Mouse (Mus musculus): ENCODE measurements around the gene Abtb2. TPM values are rescaled to one million over a fixed set of nuclear protein-coding genes. Genes with fewer than 3 reads are reported as not detected.

Gene Abtb2
- total and polyA plus RNA-seq, 2 experiments, result 6.5 to 15.1 TPM

DNA sequence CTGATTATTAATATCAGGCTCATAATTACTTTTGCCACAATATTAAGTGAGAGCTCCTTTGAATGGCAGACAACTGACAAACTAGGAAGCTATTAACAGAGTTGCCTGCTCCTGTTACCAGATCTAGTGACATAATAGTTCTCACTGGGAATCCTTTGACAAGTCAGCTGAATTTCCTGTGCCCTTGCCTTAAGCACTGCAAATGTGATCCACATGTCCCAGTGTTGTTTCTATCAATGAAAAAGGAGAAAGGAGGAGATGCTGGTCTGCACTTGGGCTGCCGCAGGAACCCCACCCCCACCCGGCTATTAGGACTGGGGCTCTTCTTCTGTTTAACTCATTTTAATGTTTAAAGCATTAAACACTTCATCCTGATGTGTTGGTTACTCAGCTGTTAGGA lies 110.7 kb downstream of the Abtb2 start:
- no peak overlapping the region for H3K4me3 ChIP-seq (ENCODE audit: insufficient read depth, low read depth, low read length)
- no peak for DNase-seq (ENCODE audit: extremely low read depth, low read depth, low spot score)

DNA sequence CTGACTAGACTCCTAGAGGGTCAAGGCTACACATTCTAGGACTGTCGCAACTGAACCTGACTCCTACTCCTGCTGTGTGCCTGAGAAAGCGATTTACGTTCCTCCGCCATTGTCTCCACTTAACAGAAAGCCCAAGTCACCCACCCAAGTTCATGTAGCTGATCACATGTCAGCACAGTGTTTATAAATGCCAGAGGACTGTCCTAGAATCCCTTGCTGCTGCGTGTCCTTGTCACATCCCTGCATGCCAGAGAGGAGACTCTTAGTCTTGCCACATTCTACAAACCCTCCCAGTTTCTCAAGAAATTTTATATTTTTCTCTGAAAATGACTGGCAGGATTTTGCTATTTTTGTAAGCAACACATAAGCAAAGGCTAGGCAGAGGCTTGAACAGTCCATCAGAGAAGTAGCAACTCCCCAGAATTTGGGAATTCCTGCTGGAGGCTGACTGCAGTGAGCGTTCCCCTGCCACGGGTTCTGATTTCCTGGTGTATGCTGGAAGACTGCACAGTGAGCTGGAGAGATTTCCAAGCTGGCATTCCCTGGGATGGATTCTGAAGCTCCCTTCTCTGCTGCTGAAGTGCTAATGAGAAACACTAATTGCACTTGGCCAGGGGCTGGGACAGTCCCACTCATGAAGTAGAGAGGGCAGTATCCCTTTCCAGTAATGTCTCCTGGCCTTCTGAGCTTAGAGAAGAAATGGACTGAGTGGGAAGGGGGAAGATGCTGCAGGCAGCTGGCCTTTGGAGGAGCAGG lies 111.7 kb downstream of the Abtb2 start:
- TF ChIP-seq CTCF (IDR thresholded peaks at IDR 0.05; ENCODE audit: low read depth, low read length) (no peak), POLR2A (IDR thresholded peaks at IDR 0.05; ENCODE audit: extremely low read depth, insufficient read depth, low read length) (no peak)
- H3K4me3 ChIP-seq (ENCODE audit: insufficient read depth, low read depth, low read length), result no peak overlapping the region
- peaks cover 5% of the 10 kb centered on the region; the same call in 1 of the 2 replicates for H3K4me1 ChIP-seq (ENCODE audit: control insufficient read depth, insufficient read depth, low read length)
- no peak for DNase-seq (ENCODE audit: extremely low read depth, low read depth, low spot score)
- H3K27me3 ChIP-seq (ENCODE audit: control insufficient read depth, insufficient read depth, low read length), result no peaks in the 10 kb centered on the region
- H3K36me3 ChIP-seq (ENCODE audit: control insufficient read depth, insufficient read depth, low read length), result peaks cover 2% of the 10 kb centered on the region; the same call in 1 of the 2 replicates
- no peak overlapping the region for H3K9ac ChIP-seq (ENCODE audit: low read depth, low read length)
- H3K27ac ChIP-seq (replicated peaks; ENCODE audit: insufficient read depth, low read depth, low read length), result no peak overlapping the region
- H3K79me2 ChIP-seq (ENCODE audit: control insufficient read depth, insufficient read depth, low read length), result no peaks in the 10 kb centered on the region; the same call in 1 of the 2 replicates
- WGBS, result 90% methylated on average over 7 of the region's 7 CpGs

More for the DNA sequence above, 110.7 kb downstream of the Abtb2 start:
- no peaks in the 10 kb centered on the region for H3K79me2 ChIP-seq (ENCODE audit: control insufficient read depth, insufficient read depth, low read length)
- no peak overlapping the region for H3K27ac ChIP-seq (replicated peaks; ENCODE audit: insufficient read depth, low read depth, low read length)
- no peak for TF ChIP-seq POLR2A (IDR thresholded peaks at IDR 0.05; ENCODE audit: extremely low read depth, insufficient read depth, low read length)
- TF ChIP-seq CTCF (IDR thresholded peaks at IDR 0.05; ENCODE audit: low read depth, low read length), result no peak
- 88% methylated on average over 2 of the region's 2 CpGs for WGBS
- peaks cover 2% of the 10 kb centered on the region; the same call in 1 of the 2 replicates for H3K36me3 ChIP-seq (ENCODE audit: control insufficient read depth, insufficient read depth, low read length)
- H3K27me3 ChIP-seq (ENCODE audit: control insufficient read depth, insufficient read depth, low read length), result no peaks in the 10 kb centered on the region
- peaks cover 5% of the 10 kb centered on the region for H3K4me1 ChIP-seq (ENCODE audit: control insufficient read depth, insufficient read depth, low read length)
- H3K9ac ChIP-seq (ENCODE audit: low read depth, low read length), result no peak overlapping the region

DNA sequence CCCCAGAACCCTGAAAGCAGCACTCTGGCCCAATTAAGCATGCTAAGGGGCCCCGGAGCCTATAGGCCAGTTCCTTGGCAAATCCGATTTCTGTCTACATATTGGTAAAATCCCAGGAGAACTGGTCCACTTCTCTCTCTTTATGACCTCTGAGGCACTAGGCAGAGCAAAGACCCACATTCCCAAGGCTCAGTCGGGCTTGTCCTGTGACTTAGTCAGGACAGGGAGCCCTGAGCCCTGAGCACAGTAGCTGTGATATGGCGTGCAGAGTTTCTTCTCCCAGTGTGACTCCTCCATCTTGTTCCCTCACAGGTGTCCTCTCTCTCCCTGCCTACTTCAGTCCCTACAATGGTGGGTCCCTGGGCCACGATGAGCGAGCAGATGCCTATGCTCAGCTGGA lies 112.3 kb downstream of the Abtb2 start:
- H3K36me3 ChIP-seq (ENCODE audit: control insufficient read depth, insufficient read depth, low read length), result peaks cover 2% of the 10 kb centered on the region; the same call in 1 of the 2 replicates
- TF ChIP-seq POLR2A (IDR thresholded peaks at IDR 0.05; ENCODE audit: extremely low read depth, insufficient read depth, low read length) (no peak), CTCF (IDR thresholded peaks at IDR 0.05; ENCODE audit: low read depth, low read length) (no peak)
- no peak for DNase-seq (ENCODE audit: extremely low read depth, low read depth, low spot score)
- H3K4me1 ChIP-seq (ENCODE audit: control insufficient read depth, insufficient read depth, low read length), result peaks cover 1% of the 10 kb centered on the region; the same call in 1 of the 2 replicates
- WGBS, result 94% methylated on average over 6 of the region's 6 CpGs
- H3K79me2 ChIP-seq (ENCODE audit: control insufficient read depth, insufficient read depth, low read length), result peaks cover 3% of the 10 kb centered on the region; the same call in 1 of the 2 replicates
- no peaks in the 10 kb centered on the region for H3K27me3 ChIP-seq (ENCODE audit: control insufficient read depth, insufficient read depth, low read length)
- H3K27ac ChIP-seq (replicated peaks; ENCODE audit: insufficient read depth, low read depth, low read length), result no peak overlapping the region
- H3K4me3 ChIP-seq (ENCODE audit: insufficient read depth, low read depth, low read length), result no peak overlapping the region
- H3K9ac ChIP-seq (ENCODE audit: low read depth, low read length), result no peak overlapping the region

DNA sequence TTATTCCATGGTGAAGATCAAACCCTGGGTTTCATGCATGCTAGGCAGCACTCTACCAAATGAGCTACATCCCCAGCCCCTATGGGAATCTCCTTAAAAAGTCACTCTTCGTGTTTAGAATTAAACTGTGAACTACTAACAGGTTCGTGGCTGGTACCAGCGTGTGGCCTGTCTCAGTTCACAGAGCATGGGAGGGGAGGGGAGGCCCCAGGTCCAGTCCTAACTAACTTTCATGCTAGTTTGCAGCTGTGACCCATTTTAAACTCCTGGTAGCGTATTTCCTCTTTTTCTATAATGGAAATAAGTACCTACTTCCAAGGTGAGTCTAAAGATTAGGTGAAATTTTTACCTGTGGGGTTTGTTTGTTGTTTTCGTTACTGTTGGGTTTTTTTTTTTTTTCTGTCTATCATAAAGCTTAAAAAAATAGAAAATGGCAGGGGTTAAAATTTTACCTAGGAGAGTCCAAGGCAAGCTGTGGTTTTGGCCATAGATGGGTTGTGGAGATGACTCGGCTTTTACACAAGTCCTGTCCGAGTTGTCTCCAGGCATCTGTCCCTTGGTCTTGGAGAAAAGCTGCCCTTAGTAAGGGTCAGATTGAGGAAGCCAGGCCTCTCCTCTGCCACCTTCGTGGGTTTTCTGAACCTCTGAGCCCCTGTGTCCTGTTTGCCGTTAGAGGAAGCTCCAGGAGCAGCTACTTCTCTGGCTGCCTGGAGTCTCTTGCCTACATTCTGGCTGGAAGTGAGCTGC lies 114.4 kb downstream of the Abtb2 start:
- Histone ChIP-seq H3K4me1 (ENCODE audit: control insufficient read depth, insufficient read depth, low read length) (no peaks in the 10 kb centered on the region; the same call in 1 of the 2 replicates), H3K9ac (ENCODE audit: low read depth, low read length) (no peak overlapping the region), H3K79me2 (ENCODE audit: control insufficient read depth, insufficient read depth, low read length) (peaks cover 3% of the 10 kb centered on the region; the same call in 1 of the 2 replicates), H3K27me3 (ENCODE audit: control insufficient read depth, insufficient read depth, low read length) (no peaks in the 10 kb centered on the region), H3K27ac (replicated peaks; ENCODE audit: insufficient read depth, low read depth, low read length) (no peak overlapping the region), H3K36me3 (ENCODE audit: control insufficient read depth, insufficient read depth, low read length) (peaks cover 2% of the 10 kb centered on the region; the same call in 1 of the 2 replicates), H3K4me3 (ENCODE audit: insufficient read depth, low read depth, low read length) (no peak overlapping the region)
- TF ChIP-seq CTCF (IDR thresholded peaks at IDR 0.05; ENCODE audit: low read depth, low read length) (no peak), POLR2A (IDR thresholded peaks at IDR 0.05; ENCODE audit: extremely low read depth, insufficient read depth, low read length) (no peak)
- 90% methylated on average over 9 of the region's 9 CpGs for WGBS
- no peak for DNase-seq (ENCODE audit: extremely low read depth, low read depth, low spot score)

DNA sequence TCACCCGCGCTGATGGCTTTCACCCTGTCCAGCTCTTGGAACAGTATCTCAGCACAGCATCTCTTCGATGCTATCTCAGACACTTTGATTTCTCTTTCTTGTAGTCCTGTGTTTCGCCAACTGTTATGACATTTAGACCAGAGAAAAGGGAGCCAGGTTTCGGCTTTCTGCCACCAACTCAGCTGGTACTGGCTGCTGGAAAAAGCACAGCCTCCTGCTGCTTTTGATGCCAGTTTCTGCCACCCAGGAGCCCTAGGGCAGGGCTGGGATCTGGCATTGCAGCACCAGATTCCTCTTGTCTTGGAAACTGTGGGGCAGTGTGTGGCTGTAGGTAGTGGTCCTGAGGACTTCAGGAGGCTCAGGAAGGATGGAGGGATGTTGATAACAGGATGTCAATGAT lies 115.0 kb downstream of the Abtb2 start:
- WGBS, result 95% methylated on average over 5 of the region's 5 CpGs
- H3K36me3 ChIP-seq (ENCODE audit: control insufficient read depth, insufficient read depth, low read length), result peaks cover 2% of the 10 kb centered on the region; the same call in 1 of the 2 replicates

More for the DNA sequence above, 115.0 kb downstream of the Abtb2 start:
- Histone ChIP-seq H3K27me3 (ENCODE audit: control insufficient read depth, insufficient read depth, low read length) (no peaks in the 10 kb centered on the region), H3K4me3 (ENCODE audit: insufficient read depth, low read depth, low read length) (no peak overlapping the region), H3K4me1 (ENCODE audit: control insufficient read depth, insufficient read depth, low read length) (no peaks in the 10 kb centered on the region; the same call in 1 of the 2 replicates), H3K9ac (ENCODE audit: low read depth, low read length) (no peak overlapping the region), H3K79me2 (ENCODE audit: control insufficient read depth, insufficient read depth, low read length) (peaks cover 3% of the 10 kb centered on the region; the same call in 1 of the 2 replicates), H3K27ac (replicated peaks; ENCODE audit: insufficient read depth, low read depth, low read length) (no peak overlapping the region)
- TF ChIP-seq POLR2A (IDR thresholded peaks at IDR 0.05; ENCODE audit: extremely low read depth, insufficient read depth, low read length) (no peak), CTCF (IDR thresholded peaks at IDR 0.05; ENCODE audit: low read depth, low read length) (no peak)
- DNase-seq (ENCODE audit: extremely low read depth, low read depth, low spot score), result no peak

Data from liver, adult 2 months (tissue).